Mouse (Mus musculus): ENCODE results near the gene Ttc21b. TPM values are rescaled to one million over a fixed set of nuclear protein-coding genes. Genes with fewer than 3 reads are reported as not detected.
A peak's percentile ranks its signal among the peaks of the same experiment; 100 is the strongest.

Ttc21b gene
- polyA plus RNA-seq, 1 experiment from 2014 or later, result 6.8 TPM

DNA sequence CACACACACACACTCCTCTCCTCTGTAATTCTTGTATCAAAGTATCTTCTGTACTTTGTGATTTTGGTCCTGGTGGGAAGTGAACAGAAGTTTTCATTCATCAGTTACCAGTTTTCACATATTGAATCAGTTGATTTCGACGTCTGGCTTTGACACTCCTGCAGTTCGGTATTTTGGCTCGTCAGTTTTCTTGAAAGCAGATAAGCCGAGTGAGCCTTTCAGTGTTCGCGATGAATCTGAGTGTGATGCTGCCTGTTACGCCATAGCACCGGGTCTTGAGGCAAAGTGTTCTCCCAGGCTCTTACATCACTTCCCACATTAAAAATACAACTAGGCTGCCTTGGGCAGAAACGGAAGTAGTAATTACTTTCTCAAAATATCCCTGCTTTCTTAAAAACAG is 76.6 kb downstream of the Ttc21b start:
- Histone ChIP-seq H3K27me3 (ENCODE audit: control insufficient read depth, insufficient read depth, low read length) (no peaks in the 10 kb centered on the region), H3K9ac (ENCODE audit: low read depth, low read length) (no peak overlapping the region), H3K4me2 (peak overlapping the region; percentile 24; the same call in 1 of the 2 replicates), H3K4me3 (ENCODE audit: low read depth, low read length) (no peak overlapping the region), H3K9me3 (replicated peaks; ENCODE audit: control insufficient read depth, low read length) (no peaks in the 10 kb centered on the region), H3K4me1 (ENCODE audit: control insufficient read depth, insufficient read depth, low read length) (no peaks in the 10 kb centered on the region), H3K36me3 (ENCODE audit: control insufficient read depth, insufficient read depth, low read length) (no peaks in the 10 kb centered on the region), H3K27ac (ENCODE audit: low read depth, low read length) (no peak overlapping the region)
- no peak for ATAC-seq (replicated peaks; ENCODE audit: insufficient number of reproducible peaks, low FRiP score, low TSS enrichment)
- 49% methylated on average over 10 of the region's 10 CpGs for WGBS (ENCODE audit: insufficient replicate concordance)

DNA sequence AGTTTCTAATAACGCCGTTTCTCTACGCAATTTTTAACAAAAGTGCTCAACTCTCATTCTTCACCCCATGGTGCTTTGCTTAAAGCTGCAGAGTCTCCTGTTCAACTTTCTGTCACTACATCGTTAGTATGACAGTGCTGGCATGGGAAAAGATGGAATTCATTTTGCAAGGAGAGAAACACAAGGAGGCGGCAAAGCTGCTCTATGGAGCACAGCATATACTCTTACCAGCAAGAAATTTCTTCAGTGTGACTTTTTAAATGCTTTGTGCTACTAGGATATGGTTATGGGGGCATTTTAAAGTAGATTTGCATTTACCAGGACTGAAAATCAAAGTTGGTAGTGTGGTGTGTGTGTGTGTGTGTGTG is 77.6 kb downstream of the Ttc21b start:
- Histone ChIP-seq H3K4me1 (ENCODE audit: control insufficient read depth, insufficient read depth, low read length) (no peaks in the 10 kb centered on the region), H3K4me3 (ENCODE audit: low read depth, low read length) (no peak overlapping the region), H3K4me2 (no peak overlapping the region), H3K36me3 (ENCODE audit: control insufficient read depth, insufficient read depth, low read length) (no peaks in the 10 kb centered on the region), H3K27ac (ENCODE audit: low read depth, low read length) (no peak overlapping the region), H3K9ac (ENCODE audit: low read depth, low read length) (no peak overlapping the region), H3K9me3 (replicated peaks; ENCODE audit: control insufficient read depth, low read length) (no peaks in the 10 kb centered on the region), H3K27me3 (ENCODE audit: control insufficient read depth, insufficient read depth, low read length) (no peaks in the 10 kb centered on the region)
- WGBS (ENCODE audit: insufficient replicate concordance), result 82% methylated on average over 5 of the region's 5 CpGs
- no peak for ATAC-seq (replicated peaks; ENCODE audit: insufficient number of reproducible peaks, low FRiP score, low TSS enrichment)

DNA sequence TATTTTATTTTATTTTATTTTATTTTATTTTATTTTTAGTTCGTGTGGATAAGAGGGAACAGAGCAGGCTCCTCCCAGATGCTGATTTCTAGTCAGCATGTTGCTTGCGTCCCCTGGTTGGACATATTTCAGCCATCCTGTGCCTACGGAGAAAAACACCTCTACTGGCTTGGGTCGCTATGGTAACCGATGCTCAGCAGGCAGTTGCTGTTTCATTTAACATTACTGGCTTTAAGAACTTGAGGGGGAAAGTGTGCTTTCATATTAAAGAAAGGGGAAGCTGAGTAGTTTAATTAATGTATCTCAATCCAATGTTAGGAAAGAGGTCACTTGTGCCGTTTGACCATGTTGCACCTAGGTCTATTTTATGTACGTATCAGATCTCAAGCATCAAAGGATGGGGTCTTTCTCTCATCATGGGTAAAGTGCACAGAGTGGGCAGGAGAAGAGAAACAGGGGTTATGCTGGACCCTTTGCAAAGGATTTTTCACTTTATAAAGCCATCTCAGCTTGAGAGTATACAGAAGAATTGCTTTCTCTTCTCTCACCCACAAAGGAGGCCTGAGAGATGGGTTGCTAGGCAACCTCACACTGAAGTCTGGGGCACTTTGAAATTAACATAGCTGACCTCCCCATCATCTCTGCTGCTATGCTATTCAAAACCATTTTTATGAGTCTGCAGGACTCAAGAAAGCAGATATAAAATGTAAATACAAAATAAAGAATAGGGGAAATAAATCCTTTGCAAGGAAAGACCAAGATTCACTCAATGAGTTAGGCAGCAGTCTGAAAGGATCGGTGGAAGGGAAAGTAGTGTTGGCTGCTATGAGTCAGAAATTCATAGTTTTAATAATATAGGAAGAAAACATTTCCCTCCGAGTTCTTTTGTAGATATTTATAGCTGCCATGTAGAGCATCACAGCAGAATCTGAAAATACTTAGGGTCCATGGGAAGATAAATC is 78.2 kb downstream of the Ttc21b start:
- Histone ChIP-seq H3K27me3 (ENCODE audit: control insufficient read depth, insufficient read depth, low read length) (no peaks in the 10 kb centered on the region), H3K27ac (ENCODE audit: low read depth, low read length) (no peak overlapping the region), H3K4me2 (no peak overlapping the region), H3K9ac (ENCODE audit: low read depth, low read length) (no peak overlapping the region), H3K4me1 (ENCODE audit: control insufficient read depth, insufficient read depth, low read length) (no peaks in the 10 kb centered on the region), H3K9me3 (replicated peaks; ENCODE audit: control insufficient read depth, low read length) (no peaks in the 10 kb centered on the region), H3K36me3 (ENCODE audit: control insufficient read depth, insufficient read depth, low read length) (no peaks in the 10 kb centered on the region), H3K4me3 (ENCODE audit: low read depth, low read length) (no peak overlapping the region)
- WGBS (ENCODE audit: insufficient replicate concordance), result 78% methylated on average over 9 of the region's 9 CpGs
- no peak for ATAC-seq (replicated peaks; ENCODE audit: insufficient number of reproducible peaks, low FRiP score, low TSS enrichment)

DNA sequence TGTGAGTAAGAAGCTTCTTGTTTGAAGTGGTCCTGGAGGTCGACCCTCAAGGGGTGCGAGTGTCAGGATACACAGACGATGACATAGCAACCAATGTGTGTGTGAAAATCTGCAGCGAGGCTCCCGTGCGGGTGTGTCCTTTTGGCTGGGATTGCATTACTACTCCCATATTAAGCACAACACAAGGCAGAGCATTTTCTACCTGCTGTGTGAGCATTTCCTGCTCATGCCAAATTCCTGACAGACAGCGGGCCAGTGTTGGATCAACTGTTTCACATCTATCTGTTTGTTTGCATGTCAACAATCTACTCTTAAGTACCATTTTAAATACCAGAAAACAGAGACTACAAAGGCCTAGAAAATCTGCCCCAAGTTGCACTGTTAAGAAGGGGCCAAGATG is 79.4 kb downstream of the Ttc21b start:
- Histone ChIP-seq H3K27me3 (ENCODE audit: control insufficient read depth, insufficient read depth, low read length) (no peaks in the 10 kb centered on the region), H3K4me3 (ENCODE audit: low read depth, low read length) (no peak overlapping the region), H3K4me2 (no peak overlapping the region), H3K4me1 (ENCODE audit: control insufficient read depth, insufficient read depth, low read length) (no peaks in the 10 kb centered on the region), H3K9ac (ENCODE audit: low read depth, low read length) (no peak overlapping the region), H3K36me3 (ENCODE audit: control insufficient read depth, insufficient read depth, low read length) (no peaks in the 10 kb centered on the region), H3K9me3 (replicated peaks; ENCODE audit: control insufficient read depth, low read length) (no peaks in the 10 kb centered on the region), H3K27ac (ENCODE audit: low read depth, low read length) (no peak overlapping the region)
- ATAC-seq (replicated peaks; ENCODE audit: insufficient number of reproducible peaks, low FRiP score, low TSS enrichment), result no peak
- WGBS (ENCODE audit: insufficient replicate concordance), result 83% methylated on average over 7 of the region's 7 CpGs

DNA sequence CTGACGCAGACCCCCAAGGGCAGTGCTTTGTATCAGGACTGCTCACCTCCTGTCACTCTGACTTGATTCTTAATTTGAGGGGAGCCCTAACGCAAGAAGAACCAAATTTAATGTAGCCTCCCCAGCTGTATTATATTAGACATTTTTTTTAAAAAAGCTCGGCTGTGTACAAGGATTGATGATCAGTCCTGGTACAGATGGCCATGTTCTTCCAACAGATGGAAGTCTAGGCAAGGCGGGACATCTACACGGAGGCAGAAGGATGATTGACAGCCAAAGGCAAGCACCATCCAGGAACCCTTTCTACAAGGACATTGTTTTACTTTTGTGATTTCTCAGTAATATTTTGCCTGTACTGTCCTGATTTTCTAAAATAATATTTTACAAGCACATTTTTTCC is 83.3 kb downstream of the Ttc21b start:
- no peaks in the 10 kb centered on the region for H3K9me3 ChIP-seq (replicated peaks; ENCODE audit: control insufficient read depth, low read length)
- no peak overlapping the region for H3K9ac ChIP-seq (ENCODE audit: low read depth, low read length)
- no peak for ATAC-seq (replicated peaks; ENCODE audit: insufficient number of reproducible peaks, low FRiP score, low TSS enrichment)
- WGBS (ENCODE audit: insufficient replicate concordance), result 80% methylated on average over 5 of the region's 5 CpGs
- H3K4me2 ChIP-seq, result no peak overlapping the region
- H3K36me3 ChIP-seq (ENCODE audit: control insufficient read depth, insufficient read depth, low read length), result no peaks in the 10 kb centered on the region
- H3K4me1 ChIP-seq (ENCODE audit: control insufficient read depth, insufficient read depth, low read length), result no peaks in the 10 kb centered on the region
- H3K27me3 ChIP-seq (ENCODE audit: control insufficient read depth, insufficient read depth, low read length), result no peaks in the 10 kb centered on the region
- no peak overlapping the region for H3K27ac ChIP-seq (ENCODE audit: low read depth, low read length)
- no peak overlapping the region for H3K4me3 ChIP-seq (ENCODE audit: low read depth, low read length)

DNA sequence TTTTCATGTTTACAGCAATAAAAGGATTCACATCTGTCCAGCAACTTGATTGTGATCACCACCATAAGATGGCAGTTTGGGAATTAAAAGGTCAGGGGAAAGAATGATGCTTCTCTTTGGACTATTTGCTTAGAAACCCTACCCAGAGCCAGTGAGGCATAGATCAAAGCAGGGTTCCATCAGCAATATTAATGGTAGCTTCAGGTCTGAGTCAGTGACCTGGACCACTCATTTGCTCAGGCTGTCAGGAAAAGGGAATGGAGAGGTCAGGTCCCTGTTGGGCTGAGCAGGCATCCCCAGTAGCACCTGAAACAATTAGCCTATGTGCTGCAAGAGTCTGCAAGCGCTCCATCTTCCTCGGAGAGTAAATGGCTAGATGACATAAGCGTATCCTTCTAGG is 84.8 kb downstream of the Ttc21b start:
- Histone ChIP-seq H3K4me1 (ENCODE audit: control insufficient read depth, insufficient read depth, low read length) (no peaks in the 10 kb centered on the region), H3K9ac (ENCODE audit: low read depth, low read length) (no peak overlapping the region), H3K27me3 (ENCODE audit: control insufficient read depth, insufficient read depth, low read length) (no peaks in the 10 kb centered on the region), H3K9me3 (replicated peaks; ENCODE audit: control insufficient read depth, low read length) (no peaks in the 10 kb centered on the region), H3K4me2 (no peak overlapping the region), H3K4me3 (ENCODE audit: low read depth, low read length) (no peak overlapping the region), H3K36me3 (ENCODE audit: control insufficient read depth, insufficient read depth, low read length) (no peaks in the 10 kb centered on the region), H3K27ac (ENCODE audit: low read depth, low read length) (no peak overlapping the region)
- 96% methylated on average over 3 of the region's 3 CpGs for WGBS (ENCODE audit: insufficient replicate concordance)
- no peak for ATAC-seq (replicated peaks; ENCODE audit: insufficient number of reproducible peaks, low FRiP score, low TSS enrichment)

DNA sequence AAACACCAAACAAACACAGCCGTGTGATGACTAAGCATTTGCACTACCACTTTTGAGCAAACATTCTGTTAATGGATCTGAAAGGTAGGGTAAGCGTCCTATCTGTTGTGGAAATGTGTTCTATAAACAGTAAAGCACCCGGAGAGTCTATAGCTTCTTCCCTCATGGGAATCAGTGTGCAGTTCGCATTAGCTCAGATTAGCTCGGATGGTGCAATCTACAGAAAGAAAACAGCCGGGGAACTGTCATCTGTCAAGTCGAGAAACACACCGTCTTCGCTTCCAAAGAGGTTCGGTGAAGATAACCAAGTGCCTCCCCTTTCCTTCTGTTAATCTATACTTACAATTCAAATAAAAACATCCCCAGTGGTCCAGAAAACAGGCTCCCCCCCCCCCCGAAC is 85.7 kb downstream of the Ttc21b start:
- no peak for ATAC-seq (replicated peaks; ENCODE audit: insufficient number of reproducible peaks, low FRiP score, low TSS enrichment)
- no peak overlapping the region for H3K27ac ChIP-seq (ENCODE audit: low read depth, low read length)
- no peaks in the 10 kb centered on the region for H3K27me3 ChIP-seq (ENCODE audit: control insufficient read depth, insufficient read depth, low read length)
- no peak overlapping the region for H3K9ac ChIP-seq (ENCODE audit: low read depth, low read length)
- WGBS (ENCODE audit: insufficient replicate concordance), result 31% methylated on average over 11 of the region's 11 CpGs
- H3K36me3 ChIP-seq (ENCODE audit: control insufficient read depth, insufficient read depth, low read length), result no peaks in the 10 kb centered on the region
- no peaks in the 10 kb centered on the region for H3K9me3 ChIP-seq (replicated peaks; ENCODE audit: control insufficient read depth, low read length)
- no peak overlapping the region for H3K4me3 ChIP-seq (ENCODE audit: low read depth, low read length)
- H3K4me1 ChIP-seq (ENCODE audit: control insufficient read depth, insufficient read depth, low read length), result no peaks in the 10 kb centered on the region
- H3K4me2 ChIP-seq, result no peak overlapping the region

DNA sequence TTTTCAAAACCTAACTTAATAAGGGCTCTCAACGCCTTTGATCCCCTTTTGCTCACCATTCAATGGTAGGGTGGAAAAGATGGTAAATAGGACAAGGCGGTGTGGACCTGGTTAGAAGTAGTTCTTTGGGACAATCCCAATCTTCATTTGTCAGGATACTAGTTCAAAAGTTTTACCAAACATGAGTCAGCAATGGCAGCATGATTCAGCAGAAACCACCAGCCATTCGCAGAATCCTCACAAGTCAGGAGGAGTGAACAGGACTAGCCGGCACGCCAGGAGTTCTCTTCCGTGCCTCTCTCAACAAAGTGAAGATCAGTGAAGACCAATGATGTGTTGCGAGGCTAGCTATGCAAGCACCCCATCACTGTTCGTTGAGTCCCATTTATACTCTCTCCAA is 91.4 kb downstream of the Ttc21b start:
- H3K27ac ChIP-seq (ENCODE audit: low read depth, low read length), result no peak overlapping the region
- 89% methylated on average over 8 of the region's 8 CpGs for WGBS (ENCODE audit: insufficient replicate concordance)
- no peaks in the 10 kb centered on the region for H3K27me3 ChIP-seq (ENCODE audit: control insufficient read depth, insufficient read depth, low read length)
- no peaks in the 10 kb centered on the region for H3K4me1 ChIP-seq (ENCODE audit: control insufficient read depth, insufficient read depth, low read length)
- H3K9me3 ChIP-seq (replicated peaks; ENCODE audit: control insufficient read depth, low read length), result no peaks in the 10 kb centered on the region
- no peak for ATAC-seq (replicated peaks; ENCODE audit: insufficient number of reproducible peaks, low FRiP score, low TSS enrichment)
- H3K4me3 ChIP-seq (ENCODE audit: low read depth, low read length), result no peak overlapping the region
- no peak overlapping the region for H3K9ac ChIP-seq (ENCODE audit: low read depth, low read length)
- no peak overlapping the region for H3K4me2 ChIP-seq
- H3K36me3 ChIP-seq (ENCODE audit: control insufficient read depth, insufficient read depth, low read length), result no peaks in the 10 kb centered on the region
